Mouse (Mus musculus) fat pad, adult 2 months (tissue): ENCODE data around the gene Kifc3.

Experiments
- DNase-seq: peaks from one replicate; pipeline ENCODE4 v3.0.0-alpha.2; 2011; ENCODE audit warnings: low read depth, low spot score; ENCODE audit errors: extremely low read depth

Gene Kifc3

GRCm38 (mm10) chr8:95159344-95159743 is 43.3 kb downstream of the Kifc3 start:
- DNase-seq: no peak

- DNase-seq: no peak
These were observed 44.0 kb downstream of the Kifc3 start for GRCm38 (mm10) chr8:95158654-95159053.

- DNase-seq: no peak
These were observed 45.5 kb downstream of the Kifc3 start for GRCm38 (mm10) chr8:95157145-95157544.

- no peak for DNase-seq
These were observed 46.5 kb downstream of the Kifc3 start for GRCm38 (mm10) chr8:95156108-95156507.

GRCm38 (mm10) chr8:95155361-95155760 is 47.3 kb downstream of the Kifc3 start:
- DNase-seq: no peak

GRCm38 (mm10) chr8:95154654-95155053 is 48.0 kb downstream of the Kifc3 start:
- no peak for DNase-seq

- no peak for DNase-seq
These were observed 48.6 kb downstream of the Kifc3 start for GRCm38 (mm10) chr8:95154056-95154455.

- DNase-seq: no peak
These were observed 52.0 kb downstream of the Kifc3 start for GRCm38 (mm10) chr8:95150608-95151007.

- DNase-seq: no peak
These were observed 53.2 kb downstream of the Kifc3 start for GRCm38 (mm10) chr8:95149426-95149825.

- no peak for DNase-seq
These were observed 55.8 kb downstream of the Kifc3 start for GRCm38 (mm10) chr8:95146846-95147245.

- no peak for DNase-seq
These were observed 56.4 kb downstream of the Kifc3 start for GRCm38 (mm10) chr8:95146044-95146745.

GRCm38 (mm10) chr8:95144631-95145015 is 58.0 kb downstream of the Kifc3 start:
- no peak for DNase-seq

GRCm38 (mm10) chr8:95143805-95144630 is 58.6 kb downstream of the Kifc3 start:
- DNase-seq: no peak

GRCm38 (mm10) chr8:95142985-95143804 is 59.4 kb downstream of the Kifc3 start:
- no peak for DNase-seq

GRCm38 (mm10) chr8:95142075-95142831 is 60.4 kb downstream of the Kifc3 start:
- DNase-seq: no peak

- no peak for DNase-seq
These were observed 61.0 kb downstream of the Kifc3 start for GRCm38 (mm10) chr8:95141469-95142074.

- no peak for DNase-seq
These were observed 61.6 kb downstream of the Kifc3 start for GRCm38 (mm10) chr8:95141026-95141425.

- no peak for DNase-seq
These were observed 62.1 kb downstream of the Kifc3 start for GRCm38 (mm10) chr8:95140555-95140954.

- no peak for DNase-seq
These were observed 63.6 kb downstream of the Kifc3 start for GRCm38 (mm10) chr8:95139051-95139365.

- no peak for DNase-seq
These were observed 64.1 kb downstream of the Kifc3 start for GRCm38 (mm10) chr8:95138341-95139050.
